Comparison of ENCODE assay signal across 1 mouse cellular context in the genomic region with DNA sequence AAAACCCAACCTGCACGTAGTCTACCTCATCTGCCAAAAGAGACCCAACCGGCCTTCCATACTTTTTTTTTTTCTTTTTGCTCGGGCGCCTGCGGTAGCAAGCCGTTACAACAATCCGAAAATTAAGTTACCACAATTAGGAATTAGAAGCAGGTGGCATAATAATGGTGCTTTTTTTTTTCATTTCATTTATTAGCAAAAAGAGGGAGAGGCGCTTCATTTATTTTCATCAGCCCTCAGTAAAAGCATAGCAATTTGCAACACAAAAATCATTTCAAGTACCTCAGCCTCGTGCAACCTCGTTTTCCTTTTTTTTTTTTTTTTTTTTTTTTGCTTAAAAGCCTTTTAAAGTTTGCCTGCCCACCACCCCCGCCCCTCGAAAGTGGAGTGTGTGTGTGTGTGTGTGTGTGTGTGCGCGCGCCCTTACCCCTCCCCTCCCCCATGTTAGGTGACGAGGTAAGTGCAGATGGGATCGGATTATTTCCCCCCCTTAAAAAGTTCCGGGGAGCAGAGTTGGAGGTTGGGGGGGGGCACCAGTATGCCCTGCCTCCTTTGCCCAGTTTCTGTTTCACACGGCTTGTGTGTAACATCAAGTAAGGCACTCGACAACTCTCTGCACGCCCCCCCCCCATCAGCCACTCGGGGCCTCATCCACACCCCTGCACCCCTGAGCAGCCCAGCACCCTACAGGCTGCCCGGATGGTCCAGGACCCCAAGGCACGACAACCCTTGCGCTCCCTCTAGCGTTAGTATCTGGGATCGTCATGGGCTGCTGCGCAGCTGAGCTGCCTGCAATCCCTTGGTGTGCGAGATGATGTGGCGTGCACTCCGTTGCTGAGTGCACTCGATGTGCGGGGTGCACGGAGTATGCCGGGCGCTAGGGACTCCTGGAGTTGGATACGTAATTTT.
TF ChIP-seq lines count a peak whose summit lies in the region.

No protein-coding gene starts in this region.

TF ChIP-seq in MEL, 35 proteins besides CTCF, POLR2A, EP300 and RAD21 (continued from another document):
- TF ChIP-seq ELF1 (IDR thresholded peaks at IDR 0.05; ENCODE audit: low read depth, low read length): no peak
- no peak for TF ChIP-seq NELFE (IDR thresholded peaks at IDR 0.05; ENCODE audit: low read depth, low read length)
- no peak for TF ChIP-seq CHD1 (IDR thresholded peaks at IDR 0.05; ENCODE audit: low read depth, low read length)
